Mouse (Mus musculus) CD4-positive, CD25-positive, alpha-beta regulatory T cell, adult 2 months (primary cell): ENCODE measurements at regions not wholly inside any gene's neighbourhood (a gene's known extent, or its start where the extent isn't known, plus 50 kb on each side); places are given as distances from the start of the nearest gene placed in this dataset.
A peak's percentile ranks its signal among the peaks of the same experiment; 100 is the strongest.

ENCODE experiments used
- DNase-seq: peaks from one replicate; pipeline ENCODE4 v3.0.0-alpha.2; 2012; ENCODE audit warnings: low read depth, low spot score

DNA sequence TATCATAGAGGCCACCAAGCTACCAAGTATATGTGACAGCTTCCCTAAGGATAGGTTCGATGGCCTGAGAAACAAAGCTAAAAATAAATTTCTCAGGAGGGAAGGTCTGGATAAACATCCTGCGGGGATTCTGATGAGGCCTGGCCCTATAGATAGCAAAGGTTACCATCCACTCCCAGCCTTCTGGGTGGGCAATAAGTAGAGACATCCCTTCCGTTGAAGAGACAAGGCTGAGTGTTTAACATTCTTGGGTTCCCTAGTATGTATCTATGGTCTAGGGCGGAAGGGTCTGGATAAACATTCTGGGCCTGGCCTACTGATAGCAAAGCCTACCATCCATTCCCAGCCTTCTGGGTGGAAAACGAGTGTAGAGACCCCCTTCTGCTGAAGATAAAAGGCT lies 180.5 kb upstream of the Dlk1 start:
- no peak for DNase-seq

DNA sequence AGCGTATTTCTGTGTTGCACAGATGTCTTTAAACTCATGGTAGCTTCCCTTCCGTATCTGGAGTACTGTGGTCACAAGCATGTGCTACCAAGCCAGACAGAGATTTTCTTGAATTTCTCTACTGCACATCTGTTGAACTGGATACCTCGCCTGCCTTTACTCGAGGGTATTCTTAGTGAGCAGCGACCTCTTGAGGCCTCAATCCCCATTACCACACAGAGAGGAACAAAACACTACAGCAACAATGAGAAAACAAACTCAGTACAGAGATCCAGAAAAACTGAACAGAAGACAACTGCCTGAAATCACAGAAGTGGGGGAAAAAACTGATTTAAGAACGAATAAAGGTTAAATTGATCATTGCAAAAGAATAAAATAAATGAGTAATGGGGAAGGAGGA lies 137.8 kb upstream of the Dlk1 start:
- DNase-seq: no peak

- DNase-seq: no peak
Measured at GRCm38 (mm10) chr12:109325986-109326385, 126.6 kb upstream of the Dlk1 start.

DNA sequence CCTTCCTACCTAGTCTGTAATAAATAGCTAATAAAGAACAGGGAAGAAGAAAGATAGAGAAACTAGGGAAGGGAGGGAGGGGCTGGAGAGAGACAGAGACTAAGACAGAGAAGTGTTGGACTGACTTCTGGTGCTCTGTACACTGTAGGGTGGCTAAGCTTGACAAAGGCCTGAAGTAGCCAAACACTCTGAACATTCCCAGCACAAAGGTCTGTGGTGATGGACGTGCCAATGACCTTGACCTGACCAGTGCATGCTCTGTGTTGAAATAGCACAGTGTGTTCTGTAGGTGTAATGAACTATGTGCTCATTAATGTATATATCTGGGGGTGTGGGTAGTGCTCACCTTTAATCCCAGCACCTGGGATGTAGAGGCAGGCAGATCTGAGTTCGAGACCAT lies 81.3 kb upstream of the Dlk1 start:
- no peak for DNase-seq

- DNase-seq: no peak
Measured at GRCm38 (mm10) chr12:109385794-109386193, 66.8 kb upstream of the Dlk1 start.

- no peak for DNase-seq
Measured at GRCm38 (mm10) chr12:109388791-109389190, 63.8 kb upstream of the Dlk1 start.

- DNase-seq: no peak
Measured at GRCm38 (mm10) chr12:109390388-109390920, 62.2 kb upstream of the Dlk1 start.

GRCm38 (mm10) chr12:109390978-109391377 lies 61.6 kb upstream of the Dlk1 start:
- DNase-seq: no peak

GRCm38 (mm10) chr12:109393326-109393725 lies 59.3 kb upstream of the Dlk1 start:
- DNase-seq: no peak

GRCm38 (mm10) chr12:109393795-109394194 lies 58.8 kb upstream of the Dlk1 start:
- DNase-seq: peak; percentile 61

DNA sequence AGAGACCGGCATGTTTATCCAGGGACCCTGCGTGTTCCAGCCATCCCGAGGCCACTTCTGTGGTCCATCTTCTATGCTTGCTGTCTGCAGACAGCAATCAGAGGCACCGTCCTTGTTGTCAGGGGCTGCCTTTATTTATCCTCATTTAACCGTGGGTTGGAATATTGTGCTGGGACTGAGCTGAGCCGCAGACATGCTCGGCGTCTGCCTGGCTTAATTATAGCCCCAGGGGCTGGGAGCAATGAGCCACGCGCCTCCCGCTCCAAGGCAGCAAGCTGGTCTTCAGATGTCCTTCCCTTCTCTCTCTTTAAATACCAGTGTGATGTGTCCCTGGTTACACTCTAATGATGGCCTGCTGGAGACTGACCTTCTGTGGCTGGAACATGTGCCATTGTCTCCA lies 58.2 kb upstream of the Dlk1 start:
- no peak for DNase-seq

DNA sequence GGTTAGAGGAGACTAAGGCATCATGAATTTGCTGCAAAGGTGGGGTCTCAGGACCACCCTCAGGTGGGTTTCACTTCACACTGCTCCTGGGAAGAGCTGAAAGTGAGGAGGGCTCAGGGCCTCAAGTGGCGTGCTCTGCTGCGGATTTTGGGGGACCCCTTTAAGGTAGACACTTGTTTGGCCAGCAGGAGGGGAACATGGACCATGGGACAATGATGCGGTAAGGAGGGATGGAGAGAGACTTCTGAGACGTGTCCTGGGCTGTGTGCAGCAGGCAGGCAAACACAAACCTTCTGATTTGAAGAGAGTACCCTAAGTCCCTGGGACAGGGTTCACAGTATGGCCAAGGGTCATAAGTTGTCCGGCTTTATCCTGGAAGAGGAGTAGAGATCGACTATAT lies 56.0 kb upstream of the Dlk1 start:
- no peak for DNase-seq

DNA sequence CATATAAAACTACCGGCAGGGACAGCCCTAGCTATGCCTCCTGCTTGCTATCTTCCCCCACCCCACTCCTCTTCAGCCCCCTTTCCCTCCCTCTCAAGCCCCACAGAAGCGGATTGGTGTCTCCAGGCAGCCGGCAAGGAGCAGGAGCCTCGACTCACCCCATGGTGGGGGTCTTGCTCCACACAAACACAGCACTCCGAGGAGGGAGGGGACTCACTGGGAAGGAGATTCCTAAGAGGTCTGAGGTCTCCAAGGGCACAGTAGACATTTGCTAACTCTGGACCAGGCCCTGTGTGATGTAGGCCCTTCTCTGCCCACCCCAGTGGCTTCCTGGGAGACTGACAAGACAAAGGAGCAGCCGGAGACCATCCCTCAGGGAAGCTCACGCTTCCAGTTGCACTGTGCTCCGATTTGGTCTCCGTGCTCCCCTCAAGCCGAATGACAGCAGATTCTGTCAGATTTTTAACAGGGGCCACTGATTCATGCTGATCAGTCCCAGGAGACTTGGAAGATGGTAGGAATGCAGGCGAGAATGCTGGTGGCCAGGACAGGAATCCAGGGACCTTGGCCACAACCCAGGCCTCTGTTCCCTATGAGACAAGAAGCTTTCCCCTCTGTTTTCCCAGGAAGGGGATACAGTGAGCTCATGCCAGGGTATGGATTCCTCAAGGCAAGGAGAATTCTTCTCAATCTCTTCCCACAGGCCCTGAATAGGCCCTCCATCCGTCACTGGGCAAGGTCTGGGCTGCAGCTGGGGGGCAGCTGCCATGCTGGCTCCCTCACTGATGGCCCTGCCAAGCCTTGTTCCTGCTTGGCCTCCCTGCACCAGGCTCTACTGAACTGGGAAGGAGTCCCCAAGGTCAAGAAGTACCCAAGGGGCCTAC lies 55.2 kb upstream of the Dlk1 start:
- DNase-seq: no peak

- DNase-seq: no peak
Measured at GRCm38 (mm10) chr12:109398473-109398872, 54.1 kb upstream of the Dlk1 start.

GRCm38 (mm10) chr12:109398951-109399350 lies 53.7 kb upstream of the Dlk1 start:
- DNase-seq: no peak

- no peak for DNase-seq
Measured at GRCm38 (mm10) chr12:109399591-109399990, 53.0 kb upstream of the Dlk1 start.

DNA sequence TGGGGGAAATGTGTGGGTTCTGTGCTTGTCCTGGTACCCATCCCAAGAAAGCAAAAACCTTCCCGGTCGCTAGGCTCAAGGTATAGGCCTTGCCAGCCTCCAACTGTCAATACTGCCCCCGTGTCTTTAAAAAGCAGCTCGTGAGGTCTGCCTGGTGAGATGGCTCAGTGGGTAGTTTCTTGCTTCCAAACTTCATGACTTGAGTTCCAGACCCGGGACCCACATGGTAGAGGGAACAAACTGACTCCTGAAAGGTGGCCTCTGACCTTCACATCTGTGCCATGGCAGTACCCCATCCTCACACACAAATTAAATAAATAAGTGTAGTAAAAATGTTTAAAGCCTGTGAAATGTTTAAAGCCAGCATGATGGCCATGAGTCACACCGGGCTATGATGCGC lies 52.6 kb upstream of the Dlk1 start:
- no peak for DNase-seq

DNA sequence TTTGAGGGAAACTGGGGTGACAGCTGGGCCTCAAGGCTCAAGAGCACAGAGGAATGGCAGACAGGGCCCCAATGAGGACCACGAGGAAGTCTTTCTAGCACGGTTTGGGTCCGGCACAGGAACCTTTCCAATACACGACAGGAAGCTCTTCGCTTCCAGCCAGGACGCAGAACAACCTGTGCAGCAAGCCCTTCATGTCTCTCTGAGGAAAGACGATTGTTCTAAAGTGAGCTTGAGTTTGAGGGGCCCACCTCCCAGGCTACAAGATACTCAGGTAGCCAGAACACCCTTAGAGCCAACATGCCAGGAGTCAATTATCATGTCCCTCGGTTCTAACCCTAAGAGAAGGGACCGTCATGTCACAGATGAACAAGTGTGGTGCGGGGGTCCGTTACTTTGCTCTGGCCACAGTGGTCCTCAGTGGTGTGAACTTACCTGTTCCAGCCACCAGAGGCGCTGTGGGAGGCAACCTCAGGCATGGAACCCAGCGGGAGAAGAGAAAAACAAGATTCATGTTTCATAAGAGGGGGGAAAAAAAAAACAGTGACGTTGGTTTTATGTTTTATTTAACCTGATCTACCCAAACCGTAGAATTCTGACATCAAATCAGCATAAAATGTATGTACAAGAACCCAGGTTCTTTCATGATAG lies 51.6 kb upstream of the Dlk1 start:
- peak; percentile 27 for DNase-seq

- no peak for DNase-seq
Measured at GRCm38 (mm10) chr12:109401696-109402095, 50.9 kb upstream of the Dlk1 start.

DNA sequence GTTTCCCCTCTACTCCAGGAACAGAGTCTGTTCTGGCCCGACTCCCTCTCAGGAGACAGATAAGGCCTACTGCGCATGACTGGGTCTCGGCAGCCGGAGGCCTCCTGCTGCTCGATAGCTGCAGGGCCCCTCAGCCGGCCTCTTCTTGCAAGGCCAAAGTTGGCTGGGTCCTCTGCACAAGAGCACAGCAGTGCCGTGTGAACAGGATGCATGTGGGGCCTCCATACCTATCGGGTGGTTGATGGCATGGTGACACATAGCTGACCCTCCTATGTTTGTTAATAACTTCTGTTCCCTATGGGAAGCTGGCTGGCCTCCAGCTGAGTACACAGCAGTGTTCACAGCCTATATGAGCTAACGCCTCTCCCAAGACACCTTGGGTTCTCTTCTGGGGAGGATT lies 50.4 kb upstream of the Dlk1 start:
- DNase-seq: no peak
